Mouse (Mus musculus) ES-Bruce4 (cell line): Measurements from ENCODE around the gene Sar1b.

Experiments used
- CTCF ChIP-seq: IDR thresholded peaks from one replicate; pipeline ENCODE4 v1.8.1; 2011; ENCODE audit warnings: low read depth, low read length
- POLR2A ChIP-seq: IDR thresholded peaks from one replicate; pipeline ENCODE4 v1.8.1; 2011; ENCODE audit warnings: low read length; ENCODE audit not compliant: insufficient read depth

GRCm38 (mm10) chr11:51823963-51824753, 60.7 kb downstream of the Sar1b start:
- TF ChIP-seq POLR2A (no peak), CTCF (no peak)
